Mouse (Mus musculus): Measurements from ENCODE around the gene Fmc1.

- TF ChIP-seq CTCF (IDR thresholded peaks at IDR 0.05; ENCODE audit: extremely low read depth, insufficient read depth, low read length) = no peak
- no peak; the same call in 1 of the 2 replicates for TF ChIP-seq POLR2A (IDR thresholded peaks at IDR 0.05; ENCODE audit: extremely low read depth, insufficient read depth, low read length)
These were observed 18.8 kb downstream of the Fmc1 start for GRCm38 (mm10) chr6:38551989-38552635.
